Mouse (Mus musculus) liver, adult 2 months (tissue): ENCODE data around the gene Aox1.

Experiments used
- CTCF ChIP-seq: fragments of 200-500 bp; IDR thresholded peaks from 2 replicates; pipeline ENCODE4 v1.5.1; 2011; ENCODE audit warnings: low read depth, low read length, control low read depth
- POLR2A ChIP-seq: fragments of 200-500 bp; IDR thresholded peaks from 2 replicates; pipeline ENCODE4 v1.6.1; 2011; ENCODE audit warnings: low read length, control low read depth; ENCODE audit not compliant: insufficient read depth; ENCODE audit errors: extremely low read depth

- no peak for TF ChIP-seq POLR2A
- no peak for TF ChIP-seq CTCF
These were observed 27.2 kb downstream of the Aox1 start for GRCm38 (mm10) chr1:58056939-58057338.
